Mouse (Mus musculus) ES-E14 (cell line): ENCODE measurements at regions not wholly inside any gene's neighbourhood (a gene's known extent, or its start where the extent isn't known, plus 50 kb on each side); places are given as distances from the start of the nearest gene placed in this dataset.

ENCODE experiments used
- CHD2 ChIP-seq: IDR thresholded peaks from 2 replicates; pipeline ENCODE4 v1.6.1; 2014; ENCODE audit warnings: mild to moderate bottlenecking, low read depth, low read length, inconsistent platforms
- HCFC1 ChIP-seq: IDR thresholded peaks from 2 replicates; pipeline ENCODE4 v1.6.1; 2012; ENCODE audit warnings: low read length, inconsistent platforms, borderline replicate concordance; ENCODE audit not compliant: insufficient read depth
- MAFK ChIP-seq: IDR thresholded peaks from 2 replicates; pipeline ENCODE4 v1.6.1; 2014; ENCODE audit warnings: mild to moderate bottlenecking, low read depth, low read length, inconsistent platforms; ENCODE audit not compliant: insufficient read depth
- ZC3H11A ChIP-seq: IDR thresholded peaks from 2 replicates; pipeline ENCODE4 v1.6.1; 2012; ENCODE audit warnings: low read depth, mild to moderate bottlenecking, inconsistent platforms, low read length, borderline replicate concordance
- ZNF384 ChIP-seq: IDR thresholded peaks from 2 replicates; pipeline ENCODE4 v1.6.1; 2012; ENCODE audit warnings: low read depth, low read length, inconsistent platforms

DNA sequence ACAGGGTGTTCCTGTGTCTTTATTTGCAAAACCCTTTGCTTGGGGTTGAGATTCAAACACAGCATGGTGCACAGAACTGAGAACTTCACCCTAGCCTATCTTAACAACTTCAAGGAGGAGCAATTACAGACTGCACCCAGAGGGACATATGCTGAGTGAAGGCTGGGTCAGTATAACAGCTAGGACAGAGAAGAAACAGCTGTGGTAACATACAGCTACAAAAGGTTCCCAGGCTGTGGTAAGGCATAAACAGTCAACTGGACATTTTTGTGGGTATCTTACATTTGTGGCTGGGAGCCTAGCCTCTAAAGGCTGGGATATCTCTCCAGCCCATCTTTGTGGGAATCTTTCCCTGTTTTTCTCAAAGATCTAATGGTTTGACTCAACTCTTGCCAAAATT lies 154.5 kb upstream of the Xylt1 start:
- TF ChIP-seq HCFC1 (no peak), MAFK (no peak), CHD2 (no peak), ZNF384 (no peak), ZC3H11A (no peak)
